Mouse (Mus musculus) left cerebral cortex, adult 2 months (tissue): Measurements from ENCODE around the gene Fat3. TPM values are rescaled to one million over a fixed set of nuclear protein-coding genes. Genes with fewer than 3 reads are reported as not detected.

Source experiments
- DNase-seq, 2 experiments: peaks; one replicate each; pipeline ENCODE4 v3.0.0; 2021 to 2022; ENCODE audit warnings: low spot score in 2 of 2, mixed read lengths in 1 of 2; ENCODE audit errors: extremely low spot score in 1 of 2
- H3K27ac ChIP-seq: fragments of 200-600 bp; 2 replicates; pipeline ENCODE4 v1.8.1; 2022
- H3K4me3 ChIP-seq: fragments of 200-600 bp; 2 replicates; pipeline ENCODE4 v1.8.1; 2022
- CTCF ChIP-seq: fragments of 200-600 bp; IDR thresholded peaks from 2 replicates; pipeline ENCODE4 v1.8.1; 2022; ENCODE audit warnings: antibody characterized with exemption, mild to moderate bottlenecking, moderate library complexity
- intact Hi-C: fragments of 180-260 bp; cut with DNase I; formaldehyde crosslinking; loops from one replicate; pipeline ENCODE4 v1.15.1; 2025
- total RNA-seq, 2 experiments: library from RNA; stranded (reverse); gene quantifications; 2 replicates each; pipeline ENCODE4 v1.2.3; 2021

Fat3 gene
- total RNA-seq, 2 experiments from 2014 or later, result 76.4 to 77.4 TPM

- Histone ChIP-seq H3K4me3 (no peak overlapping the region), H3K27ac (no peak overlapping the region)
- intact Hi-C loops, result no loop called here
- DNase-seq, result no peak
- TF ChIP-seq CTCF, result no peak
Observed at GRCm38 (mm10) chr9:16497361-16497760, 3.7 kb downstream of the Fat3 start.

- intact Hi-C loops, result no loop called here
- no peak for TF ChIP-seq CTCF
- Histone ChIP-seq H3K4me3 (no peak overlapping the region), H3K27ac (no peak overlapping the region)
- no peak for DNase-seq
Observed at GRCm38 (mm10) chr9:16496331-16496730, 4.8 kb downstream of the Fat3 start.

GRCm38 (mm10) chr9:16489661-16490060 lies 11.4 kb downstream of the Fat3 start:
- intact Hi-C loops, result no loop called here
- DNase-seq, result no peak
- Histone ChIP-seq H3K4me3 (no peak overlapping the region), H3K27ac (no peak overlapping the region)
- TF ChIP-seq CTCF, result no peak

DNA sequence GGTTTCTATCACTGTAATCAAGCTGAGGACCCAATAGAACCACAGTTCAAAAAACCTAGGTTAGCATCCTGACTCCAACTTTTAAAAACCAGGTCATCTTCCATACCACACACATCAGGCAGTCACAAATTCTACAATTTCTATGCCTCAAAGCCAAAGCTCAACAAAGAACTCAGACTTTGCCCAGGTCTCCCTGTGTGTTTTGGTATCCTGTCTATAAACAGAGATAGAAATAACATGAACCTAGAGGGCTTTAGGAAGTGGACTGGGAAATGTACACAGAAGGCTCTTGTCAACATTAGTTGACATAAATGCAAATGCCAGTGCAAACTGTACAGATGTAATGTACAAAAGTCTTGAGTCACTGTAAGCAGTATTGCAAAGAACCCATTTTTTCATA lies 13.5 kb downstream of the Fat3 start:
- intact Hi-C loops, result no loop called here
- Histone ChIP-seq H3K27ac (no peak overlapping the region), H3K4me3 (no peak overlapping the region)
- no peak for DNase-seq
- TF ChIP-seq CTCF, result no peak

DNA sequence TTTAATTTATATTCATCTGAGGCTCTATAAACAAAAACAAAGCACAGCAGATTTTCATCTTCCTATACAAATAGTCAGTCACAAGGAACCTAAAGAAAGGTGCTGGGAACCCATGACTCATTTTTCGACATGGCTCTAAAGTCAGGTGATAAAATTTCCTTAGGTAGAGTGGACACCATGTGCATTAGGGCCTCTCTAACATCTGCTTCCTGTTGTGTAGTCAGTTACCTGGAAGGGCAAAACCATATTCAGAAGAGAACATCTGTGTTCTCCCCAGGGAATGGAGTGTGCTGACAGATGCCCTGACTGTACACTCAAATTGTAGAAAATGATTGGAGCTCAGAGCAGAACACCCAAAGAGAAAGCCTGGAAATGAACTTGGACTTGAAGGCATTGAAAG lies 14.9 kb downstream of the Fat3 start:
- Histone ChIP-seq H3K27ac (no peak overlapping the region), H3K4me3 (no peak overlapping the region)
- intact Hi-C loops, result no loop called here
- no peak for TF ChIP-seq CTCF
- no peak for DNase-seq

- intact Hi-C loops, result no loop called here
- no peak overlapping the region for H3K27ac ChIP-seq
- no peak overlapping the region for H3K4me3 ChIP-seq
- TF ChIP-seq CTCF, result no peak
- DNase-seq, result no peak
Observed at GRCm38 (mm10) chr9:16485173-16485572, 15.9 kb downstream of the Fat3 start.

DNA sequence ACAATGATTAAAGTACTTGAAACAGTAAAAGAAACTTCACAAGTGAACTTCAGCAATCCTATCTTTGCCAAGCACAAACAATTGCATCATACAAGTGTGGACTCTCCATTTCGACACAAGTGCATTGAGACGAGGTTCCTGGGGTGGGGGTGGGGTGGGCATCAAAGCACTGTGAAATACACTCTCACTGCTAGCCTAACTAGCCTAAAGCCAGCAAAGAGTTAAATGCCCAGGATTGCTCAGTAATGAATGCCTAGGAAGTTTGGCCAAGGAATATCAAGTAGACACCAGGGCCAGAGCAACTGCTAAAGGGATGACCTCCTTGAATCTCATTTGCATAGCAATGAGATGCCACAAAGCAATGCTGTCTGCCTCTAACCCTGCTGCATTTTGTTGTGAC lies 16.3 kb downstream of the Fat3 start:
- no peak for DNase-seq
- no peak overlapping the region for H3K27ac ChIP-seq
- no peak overlapping the region for H3K4me3 ChIP-seq
- TF ChIP-seq CTCF, result no peak
- intact Hi-C loops, result no loop called here

- intact Hi-C loops, result no loop called here
- Histone ChIP-seq H3K27ac (no peak overlapping the region), H3K4me3 (no peak overlapping the region)
- no peak for TF ChIP-seq CTCF
- DNase-seq, result no peak
Observed at GRCm38 (mm10) chr9:16461491-16461890, 39.6 kb downstream of the Fat3 start.

GRCm38 (mm10) chr9:16460591-16460990 lies 40.5 kb downstream of the Fat3 start:
- intact Hi-C loops, result no loop called here
- Histone ChIP-seq H3K27ac (no peak overlapping the region), H3K4me3 (no peak overlapping the region)
- no peak for DNase-seq
- no peak for TF ChIP-seq CTCF

DNA sequence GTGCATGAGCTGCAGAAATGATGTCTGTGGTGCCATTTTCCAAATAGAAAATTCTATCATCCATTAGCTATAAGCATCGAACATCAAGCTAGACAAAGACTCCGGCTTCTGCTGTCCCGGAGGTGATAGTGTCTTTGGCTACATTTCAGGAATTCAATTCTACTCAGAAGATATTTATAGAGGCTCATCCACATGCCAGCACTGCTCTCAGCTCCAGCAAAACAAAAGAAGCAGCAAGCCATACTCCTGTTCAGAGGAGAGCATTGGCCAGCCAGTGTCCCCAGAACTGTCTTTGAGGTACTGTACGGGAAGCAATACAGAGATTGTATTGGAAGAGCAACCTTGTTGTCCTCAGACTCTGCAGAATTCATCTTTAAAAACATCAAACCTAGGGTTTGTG lies 59.2 kb downstream of the Fat3 start:
- intact Hi-C loops, result no loop called here
- DNase-seq, result no peak
- H3K4me3 ChIP-seq, result no peak overlapping the region
- no peak for TF ChIP-seq CTCF
- H3K27ac ChIP-seq, result no peak overlapping the region

GRCm38 (mm10) chr9:16440638-16441037 lies 60.4 kb downstream of the Fat3 start:
- no peak overlapping the region for H3K27ac ChIP-seq
- intact Hi-C loops, result no loop called here
- DNase-seq, result no peak
- H3K4me3 ChIP-seq, result no peak overlapping the region
- TF ChIP-seq CTCF, result no peak

DNA sequence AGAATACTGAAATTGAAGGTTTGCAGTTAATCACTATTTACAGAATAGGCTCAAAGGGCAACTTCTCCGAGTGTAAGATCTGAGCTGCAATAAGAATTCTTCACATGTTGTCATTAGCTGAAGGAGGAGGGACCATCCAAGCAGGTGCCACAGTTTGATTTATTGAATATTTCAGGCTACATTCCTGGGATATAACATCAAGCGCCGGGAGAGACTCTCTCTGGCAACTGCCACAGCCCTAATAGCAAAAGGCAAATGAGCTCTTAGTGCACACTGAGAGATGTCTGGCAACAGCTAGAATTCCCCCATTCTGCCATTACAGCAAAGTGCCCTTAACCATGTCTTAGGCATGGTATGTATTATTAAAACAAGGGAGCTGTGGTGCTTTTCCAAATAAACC lies 61.1 kb downstream of the Fat3 start:
- no peak overlapping the region for H3K27ac ChIP-seq
- TF ChIP-seq CTCF, result no peak
- intact Hi-C loops, result no loop called here
- no peak for DNase-seq
- H3K4me3 ChIP-seq, result no peak overlapping the region

DNA sequence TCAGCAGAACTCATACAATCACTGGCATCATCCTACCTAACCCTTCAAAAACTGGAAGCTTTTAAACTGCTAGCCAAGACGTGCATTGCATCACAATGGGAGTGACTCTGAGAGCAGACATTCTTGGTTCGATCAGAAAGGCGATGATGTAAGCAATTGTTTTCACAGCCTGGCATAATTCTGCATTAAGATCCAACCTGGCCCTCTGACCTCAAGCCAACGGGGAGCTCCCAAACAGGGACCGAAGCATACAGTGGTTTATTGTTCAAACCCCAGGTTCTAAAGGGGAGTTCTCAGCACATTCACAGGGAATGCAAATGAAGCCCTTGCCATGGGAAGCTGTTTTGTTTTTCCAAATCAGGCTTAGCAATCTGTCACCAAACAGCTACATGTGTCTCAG lies 63.3 kb downstream of the Fat3 start:
- Histone ChIP-seq H3K4me3 (no peak overlapping the region), H3K27ac (no peak overlapping the region)
- TF ChIP-seq CTCF, result no peak
- no peak for DNase-seq
- intact Hi-C loops, result no loop called here

DNA sequence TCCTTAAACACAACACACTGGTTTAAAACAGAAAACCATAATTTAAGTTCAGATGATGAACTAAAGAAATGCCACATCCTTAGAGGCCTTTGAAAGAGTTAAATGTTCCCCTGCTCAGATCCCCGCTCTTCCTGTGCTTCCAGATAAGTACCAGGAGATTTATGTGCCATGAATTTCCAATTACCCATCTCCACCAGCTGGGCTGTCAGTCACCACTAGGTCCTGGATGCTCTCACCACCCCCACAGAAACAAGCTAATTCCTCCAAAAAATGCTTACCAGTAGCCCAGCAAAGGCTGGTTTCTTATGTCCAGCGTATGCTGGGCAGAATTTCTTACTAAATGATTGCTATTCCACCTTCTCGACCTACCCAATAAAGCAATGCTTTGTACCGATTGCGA lies 72.5 kb downstream of the Fat3 start:
- Histone ChIP-seq H3K27ac (no peak overlapping the region), H3K4me3 (no peak overlapping the region)
- intact Hi-C loops, result no loop called here
- no peak for TF ChIP-seq CTCF
- DNase-seq, result no peak
